Mouse (Mus musculus) heart, embryonic 16.5 days (tissue): Measurements from ENCODE around the gene Rxfp3. TPM values are rescaled to one million over a fixed set of nuclear protein-coding genes. Genes with fewer than 3 reads are reported as not detected.

Experiments used
- ATAC-seq: fragments of 200-750 bp; cut with Nextera tagmentation; replicated peaks from 2 replicates; pipeline ENCODE4 v1.8.0; 2017; ENCODE audit warnings: moderate number of reproducible peaks; ENCODE audit not compliant: insufficient read depth, low FRiP score; ENCODE audit errors: extremely low read depth
- H3K27ac ChIP-seq: fragments of 300-500 bp; sonication (generic); 2 replicates; pipeline ENCODE4 v1.5.1; 2014; ENCODE audit warnings: mild to moderate bottlenecking, low read length, control low read depth, moderate library complexity
- H3K27me3 ChIP-seq: fragments of 300-500 bp; sonication (generic); 2 replicates; pipeline ENCODE4 v1.6.1; 2014; ENCODE audit warnings: low read length, mixed read lengths; ENCODE audit not compliant: control insufficient read depth, insufficient read depth
- H3K36me3 ChIP-seq: fragments of 300-500 bp; sonication (generic); 2 replicates; pipeline ENCODE4 v1.6.1; 2014; ENCODE audit not compliant: control insufficient read depth, insufficient read depth
- H3K4me1 ChIP-seq: fragments of 300-500 bp; sonication (generic); 2 replicates; pipeline ENCODE4 v1.6.1; 2014; ENCODE audit warnings: low read length, mixed read lengths; ENCODE audit not compliant: control insufficient read depth, insufficient read depth
- H3K4me2 ChIP-seq: fragments of 300-500 bp; sonication (generic); 2 replicates; pipeline ENCODE4 v1.6.1; 2014; ENCODE audit warnings: low read depth, mild to moderate bottlenecking, control low read depth, low read length
- H3K4me3 ChIP-seq: fragments of 300-500 bp; sonication (generic); 2 replicates; pipeline ENCODE4 v1.5.1; 2014; ENCODE audit warnings: mild to moderate bottlenecking, control low read depth, low read length
- H3K9ac ChIP-seq: fragments of 300-500 bp; sonication (generic); 2 replicates; pipeline ENCODE4 v1.6.1; 2014; ENCODE audit warnings: low read length, control low read depth
- H3K9me3 ChIP-seq: fragments of 300-500 bp; sonication (generic); replicated peaks from 2 replicates; pipeline ENCODE4 v1.6.1; 2016; ENCODE audit warnings: low read length; ENCODE audit not compliant: control insufficient read depth
- WGBS: fragments of 180-500 bp; shearing (Covaris S2); extraction: QIAGEN DNeasy Blood & Tissue Kit; methylation state at CpG from one replicate; pipeline ENCODE4 v1.1.7; 2014; 5-methylcytosine and 5-hydroxymethylcytosine counted together
- polyA plus RNA-seq: library from polyadenylated mRNA; unstranded; fragments of >200 nt; fragmentation: Nextera tagmentation; extraction: Ambion mirVana; gene quantifications from 2 replicates; pipeline ENCODE4 v1.2.1, GENCODE M21; 2015

The Rxfp3 gene
- polyA plus RNA-seq, 1 experiment from 2014 or later, result 0.05 TPM

DNA sequence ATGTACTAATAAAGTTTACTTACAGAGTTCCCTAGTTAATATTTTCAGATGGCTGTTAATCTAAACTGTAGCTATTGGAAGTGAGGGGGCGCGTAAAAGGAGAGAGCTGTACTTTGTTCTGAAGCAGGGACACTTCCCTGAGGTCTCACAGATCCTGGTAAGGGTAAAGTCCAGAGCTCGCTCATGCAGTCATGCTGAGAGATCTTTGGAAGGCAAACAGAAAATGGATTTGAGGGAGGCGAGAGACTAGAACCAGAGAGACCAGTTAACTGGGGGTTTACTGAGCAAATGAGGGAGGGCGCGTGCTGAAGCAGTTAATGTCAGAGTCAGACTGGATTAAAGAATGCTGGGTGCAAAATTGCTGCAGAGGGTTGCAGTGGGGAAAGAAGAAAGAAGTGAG is 52.0 kb downstream of the Rxfp3 start:
- Histone ChIP-seq H3K4me1 (peaks cover 2% of the 10 kb centered on the region), H3K27me3 (no peaks in the 10 kb centered on the region), H3K9ac (no peak overlapping the region), H3K27ac (no peak overlapping the region), H3K4me2 (no peak overlapping the region), H3K36me3 (peaks cover 9% of the 10 kb centered on the region; the same call in 1 of the 2 replicates), H3K4me3 (no peak overlapping the region), H3K9me3 (no peaks in the 10 kb centered on the region)
- WGBS, result 78% methylated on average over 6 of the region's 6 CpGs
- no peak for ATAC-seq

Other genes with a start within 250 kb of the Rxfp3 start
- gene C1qtnf3, start 85.7 kb downstream of the Rxfp3 start, polyA plus RNA-seq, result 1.4 and 3.2 TPM in 2 replicates
- gene Amacr, start 56.2 kb downstream of the Rxfp3 start, polyA plus RNA-seq, result 15.4 and 22.9 TPM in 2 replicates
- 0.05 TPM in 1 of 2 replicates, not detected in the other for gene Slc45a2, start 37.3 kb downstream of the Rxfp3 start, polyA plus RNA-seq
- 1.9 and 2.0 TPM in 2 replicates for gene Adamts12, start 26.8 kb upstream of the Rxfp3 start, polyA plus RNA-seq